Mouse (Mus musculus) E14TG2a.4 (cell line): ENCODE measurements around the gene Mxd4.

Experiments
- H3K27me3 ChIP-seq: 2 replicates; pipeline ENCODE4 v1.6.1; 2014; ENCODE audit warnings: low read length, control low read depth; ENCODE audit not compliant: insufficient read depth
- H3K36me3 ChIP-seq: 2 replicates; pipeline ENCODE4 v1.6.1; 2014; ENCODE audit warnings: low read length, control low read depth; ENCODE audit not compliant: insufficient read depth
- H3K4me1 ChIP-seq: replicated peaks from 2 replicates; pipeline ENCODE4 v1.6.1; 2014; ENCODE audit warnings: low read depth, low read length, control low read depth
- H3K4me3 ChIP-seq: replicated peaks from 2 replicates; pipeline ENCODE4 v1.5.1; 2014; ENCODE audit warnings: mild to moderate bottlenecking, low read length
- H3K9me3 ChIP-seq: 2 replicates; pipeline ENCODE4 v1.6.1; 2014; ENCODE audit warnings: low read length, control low read depth
- CTCF ChIP-seq: conservative IDR thresholded peaks from 2 replicates; pipeline ENCODE4 v1.5.1; 2014; ENCODE audit warnings: low read length
- NANOG ChIP-seq: IDR thresholded peaks from 2 replicates; pipeline ENCODE4 v1.6.1; 2014; ENCODE audit warnings: borderline replicate concordance, low read length, mixed read lengths
- POU5F1 ChIP-seq: IDR thresholded peaks from 2 replicates; pipeline ENCODE4 v1.6.1; 2014; ENCODE audit warnings: low read length, borderline replicate concordance

Gene Mxd4

GRCm38 (mm10) chr5:34132731-34133130, 54.8 kb downstream of the Mxd4 start:
- no peak; the same call in 1 of the 2 replicates for TF ChIP-seq CTCF
- TF ChIP-seq NANOG: no peak
- TF ChIP-seq POU5F1: no peak
- no peaks in the 10 kb centered on the region for H3K9me3 ChIP-seq
- peaks cover 6% of the 10 kb centered on the region; the same call in 1 of the 2 replicates for H3K4me1 ChIP-seq
- H3K36me3 ChIP-seq: no peaks in the 10 kb centered on the region
- H3K27me3 ChIP-seq: no peaks in the 10 kb centered on the region
- no peak overlapping the region for H3K4me3 ChIP-seq

DNA sequence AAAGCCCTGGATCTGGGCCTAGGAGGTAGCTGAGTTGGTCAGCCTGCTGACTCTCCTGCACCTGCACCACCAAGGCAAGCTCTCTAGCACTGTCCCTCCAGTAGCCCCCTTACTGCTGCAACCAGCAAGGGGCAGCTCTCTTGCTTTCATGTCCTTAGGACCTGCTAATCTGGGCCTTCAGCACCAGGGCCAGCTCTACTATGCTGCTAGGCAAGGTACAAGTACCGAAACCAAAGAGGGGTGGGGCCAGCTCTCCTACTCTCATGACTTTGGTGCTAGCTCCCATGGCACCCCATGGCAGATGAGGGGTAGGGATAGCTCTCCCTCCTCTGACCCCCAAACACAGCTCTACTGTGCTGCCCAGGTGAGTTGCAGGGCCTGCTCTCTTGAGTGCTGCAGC, 63.4 kb downstream of the Mxd4 start:
- no peak overlapping the region for H3K4me3 ChIP-seq
- no peaks in the 10 kb centered on the region for H3K9me3 ChIP-seq
- H3K36me3 ChIP-seq: no peaks in the 10 kb centered on the region
- H3K27me3 ChIP-seq: 0 out of 2 replicates have a peak, but pooled peaks cover 3% of the 10 kb centered on the region
- H3K4me1 ChIP-seq: peaks cover 5% of the 10 kb centered on the region
- TF ChIP-seq CTCF (no peak), NANOG (no peak), POU5F1 (no peak)
